Mouse (Mus musculus): Measurements from ENCODE around the gene Hmga2. TPM values are rescaled to one million over a fixed set of nuclear protein-coding genes. Genes with fewer than 3 reads are reported as not detected.

Hmga2 gene
- total and polyA plus RNA-seq, 2 experiments from 2014 or later: 0.30 to 0.99 TPM

DNA sequence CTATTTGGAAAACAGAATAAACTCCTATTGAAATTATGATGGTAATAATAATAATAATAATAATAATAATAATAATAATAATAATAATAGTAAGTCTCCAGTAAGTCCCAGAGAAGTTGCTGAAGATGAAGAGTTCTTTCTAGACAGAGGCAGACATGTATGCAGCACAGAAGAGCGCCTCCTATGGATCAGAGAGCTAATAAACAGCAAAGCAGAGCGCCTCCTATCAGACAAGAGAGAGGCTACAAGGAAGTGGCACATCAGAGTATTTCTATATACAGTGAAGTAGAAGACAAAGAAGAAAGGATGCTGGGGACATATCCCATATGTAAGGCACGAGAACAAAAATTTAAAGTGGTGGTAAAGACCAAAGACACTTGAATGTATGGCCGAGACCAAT lies 70.9 kb downstream of the Hmga2 start:
- no peak for ATAC-seq (ENCODE audit: low FRiP score)
- Histone ChIP-seq H3K4me1 (ENCODE audit: insufficient read depth, low read length) (no peaks in the 10 kb centered on the region), H3K9ac (replicated peaks; ENCODE audit: low read length, poor library complexity, severe bottlenecking) (no peak overlapping the region), H3K4me3 (ENCODE audit: low read depth, low read length) (no peak overlapping the region), H3K9me3 (ENCODE audit: low read length) (no peaks in the 10 kb centered on the region), H3K27ac (ENCODE audit: low read depth, low read length) (no peak overlapping the region), H3K36me3 (ENCODE audit: insufficient read depth, low read length) (no peaks in the 10 kb centered on the region), H3K4me2 (ENCODE audit: low read depth, low read length, poor library complexity, severe bottlenecking) (no peak overlapping the region), H3K27me3 (ENCODE audit: insufficient read depth, low read length) (no peaks in the 10 kb centered on the region)
- WGBS: 91% methylated on average over 4 of the region's 4 CpGs
- peak; percentile 27; the same call in 1 of the 2 replicates for TF ChIP-seq CTCF (IDR thresholded peaks at IDR 0.05)
- no peak for DNase-seq (ENCODE audit: low spot score)

DNA sequence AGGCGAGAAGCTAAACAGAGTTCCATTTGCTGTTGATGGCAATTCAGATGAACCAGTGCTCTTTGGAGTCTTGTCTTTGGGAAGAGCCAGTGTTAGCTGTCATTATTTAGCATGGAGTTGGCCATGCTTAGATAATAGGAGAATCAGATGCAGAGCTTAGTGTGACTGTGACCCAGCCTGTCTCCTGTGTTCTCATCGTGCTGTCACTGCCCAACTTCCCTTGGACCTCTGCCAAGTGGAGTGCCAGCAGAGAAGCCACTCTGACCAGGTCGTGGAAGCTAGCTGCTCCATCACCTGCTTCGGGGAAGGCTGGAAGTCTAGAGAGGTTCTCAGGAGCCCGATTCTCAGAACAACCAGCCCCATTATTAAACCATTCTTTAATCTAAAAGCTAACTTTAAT lies 73.3 kb downstream of the Hmga2 start:
- Histone ChIP-seq H3K4me3 (ENCODE audit: low read depth, low read length) (no peak overlapping the region), H3K27me3 (ENCODE audit: insufficient read depth, low read length) (no peaks in the 10 kb centered on the region), H3K36me3 (ENCODE audit: insufficient read depth, low read length) (no peaks in the 10 kb centered on the region), H3K4me1 (ENCODE audit: insufficient read depth, low read length) (no peaks in the 10 kb centered on the region), H3K4me2 (ENCODE audit: low read depth, low read length, poor library complexity, severe bottlenecking) (no peak overlapping the region), H3K9me3 (ENCODE audit: low read length) (no peaks in the 10 kb centered on the region), H3K9ac (replicated peaks; ENCODE audit: low read length, poor library complexity, severe bottlenecking) (no peak overlapping the region), H3K27ac (ENCODE audit: low read depth, low read length) (no peak overlapping the region)
- no peak for TF ChIP-seq CTCF (IDR thresholded peaks at IDR 0.05)
- ATAC-seq (ENCODE audit: low FRiP score) (no peak), DNase-seq (ENCODE audit: low spot score) (peak; percentile 52)
- WGBS: 75% methylated on average over 5 of the region's 5 CpGs

- no peak for ATAC-seq (ENCODE audit: low FRiP score)
- H3K27ac ChIP-seq (ENCODE audit: low read depth, low read length): no peak overlapping the region
- DNase-seq (ENCODE audit: low spot score): no peak
- H3K36me3 ChIP-seq (ENCODE audit: insufficient read depth, low read length): no peaks in the 10 kb centered on the region
- WGBS: 60% methylated on average over 8 of the region's 8 CpGs
- H3K4me3 ChIP-seq (ENCODE audit: low read depth, low read length): no peak overlapping the region
- H3K27me3 ChIP-seq (ENCODE audit: insufficient read depth, low read length): no peaks in the 10 kb centered on the region
- TF ChIP-seq CTCF (IDR thresholded peaks at IDR 0.05): no peak
- H3K9me3 ChIP-seq (ENCODE audit: low read length): no peaks in the 10 kb centered on the region
- H3K4me1 ChIP-seq (ENCODE audit: insufficient read depth, low read length): no peaks in the 10 kb centered on the region
- no peak overlapping the region for H3K9ac ChIP-seq (replicated peaks; ENCODE audit: low read length, poor library complexity, severe bottlenecking)
- H3K4me2 ChIP-seq (ENCODE audit: low read depth, low read length, poor library complexity, severe bottlenecking): no peak overlapping the region
Measured at GRCm38 (mm10) chr10:120401787-120402186, 74.5 kb downstream of the Hmga2 start.

- Histone ChIP-seq H3K9ac (replicated peaks; ENCODE audit: low read length, poor library complexity, severe bottlenecking) (no peak overlapping the region), H3K27me3 (ENCODE audit: insufficient read depth, low read length) (no peaks in the 10 kb centered on the region), H3K4me3 (ENCODE audit: low read depth, low read length) (no peak overlapping the region), H3K9me3 (ENCODE audit: low read length) (no peaks in the 10 kb centered on the region), H3K27ac (ENCODE audit: low read depth, low read length) (no peak overlapping the region), H3K4me2 (ENCODE audit: low read depth, low read length, poor library complexity, severe bottlenecking) (no peak overlapping the region), H3K4me1 (ENCODE audit: insufficient read depth, low read length) (no peaks in the 10 kb centered on the region), H3K36me3 (ENCODE audit: insufficient read depth, low read length) (no peaks in the 10 kb centered on the region)
- no peak for TF ChIP-seq CTCF (IDR thresholded peaks at IDR 0.05)
- ATAC-seq (ENCODE audit: low FRiP score): no peak
- 80% methylated on average over 9 of the region's 9 CpGs for WGBS
- DNase-seq (ENCODE audit: low spot score): no peak
Measured at GRCm38 (mm10) chr10:120399846-120400510, 76.3 kb downstream of the Hmga2 start.

- no peak for TF ChIP-seq CTCF (IDR thresholded peaks at IDR 0.05)
- Histone ChIP-seq H3K27ac (ENCODE audit: low read depth, low read length) (no peak overlapping the region), H3K9ac (replicated peaks; ENCODE audit: low read length, poor library complexity, severe bottlenecking) (no peak overlapping the region), H3K4me2 (ENCODE audit: low read depth, low read length, poor library complexity, severe bottlenecking) (no peak overlapping the region), H3K4me3 (ENCODE audit: low read depth, low read length) (no peak overlapping the region), H3K4me1 (ENCODE audit: insufficient read depth, low read length) (no peaks in the 10 kb centered on the region), H3K27me3 (ENCODE audit: insufficient read depth, low read length) (no peaks in the 10 kb centered on the region), H3K9me3 (ENCODE audit: low read length) (no peaks in the 10 kb centered on the region), H3K36me3 (ENCODE audit: insufficient read depth, low read length) (no peaks in the 10 kb centered on the region)
- WGBS: 67% methylated on average over 6 of the region's 6 CpGs
- no peak for DNase-seq (ENCODE audit: low spot score)
- ATAC-seq (ENCODE audit: low FRiP score): no peak
Measured at GRCm38 (mm10) chr10:120398745-120399144, 77.5 kb downstream of the Hmga2 start.

DNA sequence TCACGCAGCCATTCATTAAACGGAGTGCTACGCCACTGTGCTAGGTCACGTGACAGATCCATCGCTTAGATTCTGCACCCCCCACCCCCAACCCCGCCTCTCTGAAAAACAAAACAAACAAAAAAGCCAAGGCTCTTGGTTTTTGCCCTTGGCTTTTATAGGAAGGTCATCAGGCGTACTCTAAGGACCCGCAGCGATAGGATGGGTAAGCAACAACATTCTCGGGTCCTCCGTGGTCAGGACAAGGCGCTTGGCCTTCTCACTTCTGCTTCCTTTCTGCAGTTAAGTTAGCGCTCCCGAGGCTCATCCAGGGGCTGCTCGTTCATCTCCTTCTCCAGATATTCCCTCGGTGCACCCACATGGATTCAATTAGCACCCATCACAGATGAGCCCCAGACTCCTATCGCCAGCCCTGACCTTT lies 79.0 kb downstream of the Hmga2 start:
- Histone ChIP-seq H3K27me3 (ENCODE audit: insufficient read depth, low read length) (0 out of 2 replicates have a peak, but pooled peaks cover 2% of the 10 kb centered on the region), H3K27ac (ENCODE audit: low read depth, low read length) (no peak overlapping the region), H3K36me3 (ENCODE audit: insufficient read depth, low read length) (no peaks in the 10 kb centered on the region), H3K4me2 (ENCODE audit: low read depth, low read length, poor library complexity, severe bottlenecking) (no peak overlapping the region), H3K4me1 (ENCODE audit: insufficient read depth, low read length) (no peaks in the 10 kb centered on the region), H3K9ac (replicated peaks; ENCODE audit: low read length, poor library complexity, severe bottlenecking) (no peak overlapping the region), H3K9me3 (ENCODE audit: low read length) (no peaks in the 10 kb centered on the region), H3K4me3 (ENCODE audit: low read depth, low read length) (no peak overlapping the region)
- no peak for ATAC-seq (ENCODE audit: low FRiP score)
- 91% methylated on average over 17 of the region's 17 CpGs for WGBS
- TF ChIP-seq CTCF (IDR thresholded peaks at IDR 0.05): no peak
- no peak for DNase-seq (ENCODE audit: low spot score)
